Mouse (Mus musculus) olfactory bulb, adult 2 months (tissue): Measurements from ENCODE around the gene Usp36. TPM values are rescaled to one million over a fixed set of nuclear protein-coding genes. Genes with fewer than 3 reads are reported as not detected.
A peak's percentile ranks its signal among the peaks of the same experiment; 100 is the strongest.
"Not testable (repeated sequence)": the region's sequence is repeated elsewhere in the genome, so short reads cannot be mapped to it uniquely, and the experiment has no call there.

ENCODE experiments used
- H3K27ac ChIP-seq: fragments of 200-500 bp; 2 replicates; pipeline ENCODE4 v1.5.1; 2012; ENCODE audit warnings: low read depth, low read length; ENCODE audit not compliant: insufficient read depth
- H3K4me1 ChIP-seq: fragments of 200-500 bp; 2 replicates; pipeline ENCODE4 v1.6.1; 2012; ENCODE audit warnings: low read length; ENCODE audit not compliant: control insufficient read depth, insufficient read depth
- H3K4me3 ChIP-seq: fragments of 200-500 bp; 2 replicates; pipeline ENCODE4 v1.5.1; 2012; ENCODE audit warnings: mild to moderate bottlenecking, low read depth, low read length, moderate library complexity; ENCODE audit not compliant: insufficient read depth
- CTCF ChIP-seq: fragments of 200-500 bp; IDR thresholded peaks from 2 replicates; pipeline ENCODE4 v1.5.1; 2012; ENCODE audit warnings: low read depth, mild to moderate bottlenecking, low read length, moderate library complexity; ENCODE audit not compliant: insufficient read depth
- POLR2A ChIP-seq: fragments of 200-500 bp; IDR thresholded peaks from 2 replicates; pipeline ENCODE4 v1.6.1; 2012; ENCODE audit warnings: mild to moderate bottlenecking, low read depth, low read length, moderate library complexity; ENCODE audit not compliant: insufficient read depth
- WGBS: fragments of 180-500 bp; shearing (Covaris S2); methylation state at CpG from one replicate; pipeline ENCODE4 v1.1.7; 2018; 5-methylcytosine and 5-hydroxymethylcytosine counted together
- polyA plus RNA-seq: library from polyadenylated mRNA; stranded (reverse); fragments of >200 nt; gene quantifications from 2 replicates; pipeline ENCODE4 v1.2.4, GENCODE M21; 2012; ENCODE audit warnings: low replicate concordance; ENCODE audit not compliant: missing spikeins, insufficient read depth, insufficient read length

Usp36 gene
- polyA plus RNA-seq, 1 experiment = not detected

DNA sequence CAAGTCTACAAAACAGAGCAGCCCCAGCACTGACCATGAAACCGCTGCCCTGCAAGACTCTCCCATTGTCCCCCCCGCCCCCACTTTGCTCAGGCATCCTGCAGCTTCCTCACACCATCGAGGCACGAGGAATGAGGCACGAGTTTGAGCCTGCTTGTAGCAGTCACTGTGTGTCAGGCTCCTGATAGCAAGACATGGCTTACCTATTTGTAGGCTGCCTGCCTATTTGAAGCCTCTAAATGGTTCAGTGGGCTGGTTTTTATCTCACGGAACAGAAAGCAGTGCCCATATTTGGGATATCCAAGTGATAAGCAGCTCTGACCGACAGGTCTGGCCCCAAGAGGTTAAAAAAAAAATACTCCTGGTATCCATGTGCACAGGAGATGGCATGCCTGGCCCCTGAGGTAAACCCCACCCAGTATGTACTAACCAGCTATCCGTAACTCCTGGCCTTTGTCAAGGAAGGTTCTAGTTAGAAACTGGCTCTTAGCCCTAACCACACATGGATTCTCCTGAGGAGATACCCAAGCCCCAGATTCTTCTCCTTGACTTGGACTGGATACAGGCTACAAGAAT is 26.3 kb upstream of the Usp36 start:
- H3K27ac ChIP-seq = no peak overlapping the region
- H3K4me1 ChIP-seq = peaks cover 11% of the 10 kb centered on the region
- TF ChIP-seq CTCF = no peak
- no peak overlapping the region for H3K4me3 ChIP-seq
- 90% methylated on average over 8 of the region's 8 CpGs for WGBS

- H3K27ac ChIP-seq = no peak overlapping the region; the same call in 1 of the 2 replicates
- peaks cover 2% of the 10 kb centered on the region; the same call in 1 of the 2 replicates for H3K4me1 ChIP-seq
- H3K4me3 ChIP-seq = no peak overlapping the region
- TF ChIP-seq POLR2A (no peak), CTCF (no peak)
- 55% methylated on average over 6 of the region's 6 CpGs for WGBS
Measured at GRCm38 (mm10) chr11:118312132-118312723, 22.2 kb upstream of the Usp36 start.

- 89% methylated on average over 2 of the region's 2 CpGs for WGBS
Measured at GRCm38 (mm10) chr11:118307962-118308361, 17.9 kb upstream of the Usp36 start.

DNA sequence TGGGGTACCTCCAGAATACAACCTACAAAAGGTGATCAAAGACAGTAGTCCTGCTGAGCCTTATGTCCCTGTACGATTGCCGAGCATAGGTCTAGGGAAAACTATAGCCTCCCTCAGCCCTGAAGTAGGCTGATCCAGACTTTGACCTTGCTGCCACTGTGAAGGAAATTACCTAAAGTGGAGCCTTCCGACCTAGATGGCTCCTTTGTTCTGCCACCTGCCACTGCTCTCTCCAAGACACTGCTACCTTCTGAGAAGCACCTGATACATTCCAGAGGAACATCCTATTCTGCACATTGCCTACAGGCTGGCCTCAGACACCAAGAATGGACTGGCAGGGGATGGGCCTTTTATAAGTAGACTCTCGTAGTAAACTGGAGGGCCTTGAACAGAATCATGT is 13.9 kb upstream of the Usp36 start:
- not testable (repeated sequence) for H3K27ac ChIP-seq, H3K4me3 ChIP-seq, H3K4me1 ChIP-seq
- 90% methylated on average over 4 of the region's 4 CpGs for WGBS

More at GRCm38 (mm10) chr11:118307962-118308361, 17.9 kb upstream of the Usp36 start:
- not testable (repeated sequence) for H3K4me3 ChIP-seq, H3K27ac ChIP-seq, H3K4me1 ChIP-seq

DNA sequence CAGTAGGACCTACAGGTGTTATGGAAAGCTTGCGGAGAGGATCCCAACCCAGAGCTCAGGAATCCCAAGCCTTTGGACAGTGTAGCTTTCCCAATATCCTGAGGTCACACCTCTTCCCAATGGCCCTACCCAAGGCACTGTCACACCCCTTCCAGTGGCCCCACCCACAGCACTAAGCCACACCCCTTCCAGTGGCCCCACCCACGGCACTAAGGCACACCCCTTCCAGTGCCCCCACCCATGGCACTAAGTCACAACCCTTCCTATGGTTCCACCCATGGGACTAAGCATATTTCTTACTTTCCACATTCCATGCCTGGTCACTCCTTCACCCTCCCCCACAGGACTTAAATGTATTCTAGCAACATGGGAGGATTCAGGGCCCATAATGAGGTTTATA is 8.8 kb upstream of the Usp36 start:
- Histone ChIP-seq H3K27ac (no peak overlapping the region), H3K4me3 (no peak overlapping the region), H3K4me1 (no peaks in the 10 kb centered on the region)
- TF ChIP-seq POLR2A (no peak), CTCF (no peak)
- 81% methylated on average over 2 of the region's 2 CpGs for WGBS

DNA sequence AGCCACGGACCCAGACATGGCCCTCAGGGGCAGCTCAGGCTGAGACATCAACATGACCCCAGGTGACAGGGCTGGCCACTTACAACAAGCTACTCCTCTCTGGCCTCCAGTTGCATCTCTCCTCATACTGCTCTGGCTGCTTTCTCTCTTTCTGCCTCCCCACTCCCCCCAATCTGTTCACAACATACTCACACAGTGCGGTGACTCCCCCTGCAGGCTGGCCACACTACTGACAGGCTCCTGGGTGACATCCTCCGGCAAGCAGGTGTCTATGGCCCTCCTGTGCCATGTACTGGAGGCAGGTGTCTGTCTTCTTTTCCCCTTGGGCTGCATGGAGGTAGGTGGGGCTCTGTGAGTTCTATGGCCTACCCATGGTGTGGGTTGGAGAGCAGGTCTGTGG is 7.9 kb upstream of the Usp36 start:
- Histone ChIP-seq H3K4me3 (no peak overlapping the region), H3K27ac (no peak overlapping the region), H3K4me1 (no peaks in the 10 kb centered on the region)
- TF ChIP-seq POLR2A (no peak), CTCF (no peak)
- 88% methylated on average over 3 of the region's 3 CpGs for WGBS

GRCm38 (mm10) chr11:118295026-118295425 is 5.0 kb upstream of the Usp36 start:
- no peak overlapping the region for H3K4me3 ChIP-seq
- no peaks in the 10 kb centered on the region for H3K4me1 ChIP-seq
- WGBS = 60% methylated on average over 2 of the region's 2 CpGs
- TF ChIP-seq CTCF = no peak
- TF ChIP-seq POLR2A = no peak
- H3K27ac ChIP-seq = no peak overlapping the region

DNA sequence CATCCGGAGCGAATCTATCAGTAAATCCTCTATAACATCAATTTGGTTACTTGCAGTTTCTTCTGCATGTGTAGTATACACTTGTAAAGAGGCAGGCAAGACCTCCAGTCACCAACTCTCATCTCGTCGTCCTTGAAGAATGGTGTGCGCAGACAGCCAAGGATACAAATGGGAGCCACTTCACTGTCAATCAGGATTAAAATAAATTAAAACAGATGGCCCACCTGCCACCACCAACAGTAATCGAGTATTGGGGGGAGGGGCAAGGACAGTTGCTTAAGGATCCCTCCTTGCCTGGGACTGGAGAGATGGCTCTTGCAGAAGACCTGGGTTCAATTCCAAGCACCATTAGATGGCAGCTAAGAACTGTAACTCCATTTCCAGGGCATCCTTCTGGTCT is 2.6 kb upstream of the Usp36 start:
- no peak overlapping the region for H3K4me3 ChIP-seq
- TF ChIP-seq POLR2A = no peak
- TF ChIP-seq CTCF = no peak
- WGBS = 58% methylated on average over 6 of the region's 6 CpGs

GRCm38 (mm10) chr11:118289562-118289961 is 482 bp downstream of the Usp36 start:
- Histone ChIP-seq H3K27ac (peak overlapping the region; percentile 87), H3K4me3 (peak overlapping the region; percentile 89), H3K4me1 (peaks cover 11% of the 10 kb centered on the region)
- TF ChIP-seq CTCF (no peak), POLR2A (no peak)
- 0% methylated on average over 22 of the region's 22 CpGs for WGBS

More for the DNA sequence above, 2.6 kb upstream of the Usp36 start:
- no peak overlapping the region for H3K27ac ChIP-seq
- peaks cover 8% of the 10 kb centered on the region for H3K4me1 ChIP-seq

GRCm38 (mm10) chr11:118289037-118289511 is 970 bp downstream of the Usp36 start:
- under 1% methylated on average over 16 of the region's 16 CpGs for WGBS
- Histone ChIP-seq H3K4me3 (peak overlapping the region; percentile 89), H3K4me1 (peaks cover 11% of the 10 kb centered on the region), H3K27ac (no peak overlapping the region)
- TF ChIP-seq POLR2A = no peak
- TF ChIP-seq CTCF = no peak
